Mouse (Mus musculus) CH12.LX (cell line): ENCODE measurements around the gene Cstb. TPM values are rescaled to one million over a fixed set of nuclear protein-coding genes. Genes with fewer than 3 reads are reported as not detected.
A peak's percentile ranks its signal among the peaks of the same experiment; 100 is the strongest.

Experiments used
- DNase-seq: peaks from one replicate; pipeline ENCODE4 v3.0.0-alpha.2; 2013; ENCODE audit errors: extremely low read depth
- H3K27ac ChIP-seq: 2 replicates; pipeline ENCODE4 v1.5.1; 2012; ENCODE audit warnings: low read depth, mild to moderate bottlenecking, control low read depth, moderate library complexity; ENCODE audit not compliant: insufficient read depth
- H3K27me3 ChIP-seq: replicated peaks from 2 replicates; pipeline ENCODE3; 2012; ENCODE audit warnings: inconsistent platforms
- H3K36me3 ChIP-seq, 2 experiments: replicated peaks in 1 of 2; 2 replicates each; pipeline versions ENCODE3 to v1.6.1; 2012; ENCODE audit warnings: inconsistent platforms in 1 of 2, low read length in 1 of 2, mild to moderate bottlenecking in 1 of 2, mixed read lengths in 1 of 2, moderate library complexity in 1 of 2; ENCODE audit not compliant: control insufficient read depth in 1 of 2, insufficient read depth in 1 of 2
- H3K4me1 ChIP-seq, 2 experiments: 2 replicates each; pipeline ENCODE4 v1.6.1; 2012; ENCODE audit warnings: inconsistent platforms in 1 of 2, moderate library complexity in 1 of 2; ENCODE audit not compliant: insufficient read depth in 2 of 2, control insufficient read depth in 1 of 2
- H3K4me2 ChIP-seq: 2 replicates; pipeline ENCODE4 v1.6.1; 2012; ENCODE audit warnings: low read depth, mild to moderate bottlenecking, control low read depth; ENCODE audit not compliant: poor library complexity, insufficient read depth, severe bottlenecking
- H3K4me3 ChIP-seq, 3 experiments: fragments of 150-350 bp in 1 of 3; sonication (generic) in 1 of 3; replicated peaks in 1 of 3; 2 replicates each; pipeline versions ENCODE3 to v1.5.1; 2011 to 2012; ENCODE audit warnings: low read depth in 2 of 3, low read length in 2 of 3, mild to moderate bottlenecking in 2 of 3, moderate library complexity in 2 of 3, control low read depth in 1 of 3, improper control_type of control experiment in 1 of 3, inconsistent platforms in 1 of 3, mixed read lengths in 1 of 3; ENCODE audit not compliant: poor library complexity in 1 of 3
- H3K79me2 ChIP-seq: replicated peaks from 2 replicates; pipeline ENCODE4 v1.6.1; 2012; ENCODE audit warnings: mild to moderate bottlenecking, moderate library complexity; ENCODE audit not compliant: control insufficient read depth, poor library complexity, insufficient read depth, severe bottlenecking; ENCODE audit errors: extremely low read depth
- H3K9ac ChIP-seq: 2 replicates; pipeline ENCODE4 v1.6.1; 2012; ENCODE audit warnings: low read depth, mild to moderate bottlenecking, control low read depth, moderate library complexity; ENCODE audit not compliant: insufficient read depth
- H3K9me3 ChIP-seq: replicated peaks from 2 replicates; pipeline ENCODE3; 2012; ENCODE audit warnings: low read length, inconsistent platforms, mixed read lengths
- BHLHE40 ChIP-seq: IDR thresholded peaks from 2 replicates; pipeline ENCODE4 v1.6.1; 2011; ENCODE audit warnings: mild to moderate bottlenecking, low read depth, low read length, improper control_type of control experiment
- ELF1 ChIP-seq: IDR thresholded peaks from 2 replicates; pipeline ENCODE4 v1.6.1; 2014; ENCODE audit warnings: low read depth, mild to moderate bottlenecking, inconsistent platforms, low read length, improper control_type of control experiment
- ETS1 ChIP-seq: conservative IDR thresholded peaks from 2 replicates; pipeline ENCODE4 v1.6.1; 2012; ENCODE audit warnings: low read depth, mild to moderate bottlenecking, inconsistent platforms, low read length, improper control_type of control experiment, moderate library complexity
- GABPA ChIP-seq: IDR thresholded peaks from 2 replicates; pipeline ENCODE4 v1.6.1; 2012; ENCODE audit warnings: low read depth, low read length, improper control_type of control experiment, inconsistent platforms; ENCODE audit not compliant: insufficient replicate concordance
- HCFC1 ChIP-seq: IDR thresholded peaks from 2 replicates; pipeline ENCODE4 v1.6.1; 2012; ENCODE audit warnings: low read depth, mild to moderate bottlenecking, inconsistent platforms, low read length, improper control_type of control experiment
- IRF4 ChIP-seq: IDR thresholded peaks from 2 replicates; pipeline ENCODE4 v1.6.1; 2014; ENCODE audit warnings: low read depth, mild to moderate bottlenecking, inconsistent platforms, low read length, improper control_type of control experiment
- JUND ChIP-seq: conservative IDR thresholded peaks from 2 replicates; pipeline ENCODE4 v1.6.1; 2011; ENCODE audit warnings: low read depth, low read length, improper control_type of control experiment
- KAT2A ChIP-seq: IDR thresholded peaks from 2 replicates; pipeline ENCODE4 v1.6.1; 2012; ENCODE audit warnings: low read length, improper control_type of control experiment, inconsistent platforms; ENCODE audit not compliant: insufficient replicate concordance
- MAX ChIP-seq: IDR thresholded peaks from 2 replicates; pipeline ENCODE4 v1.6.1; 2011; ENCODE audit warnings: low read length, improper control_type of control experiment
- MAZ ChIP-seq: IDR thresholded peaks from 2 replicates; pipeline ENCODE4 v1.6.1; 2012; ENCODE audit warnings: low read depth, mild to moderate bottlenecking, inconsistent platforms, low read length, improper control_type of control experiment, moderate library complexity
- MEF2A ChIP-seq: IDR thresholded peaks from 2 replicates; pipeline ENCODE4 v1.6.1; 2014; ENCODE audit warnings: low read depth, mild to moderate bottlenecking, inconsistent platforms, low read length, improper control_type of control experiment, borderline replicate concordance
- MXI1 ChIP-seq: IDR thresholded peaks from 2 replicates; pipeline ENCODE4 v1.6.1; 2011; ENCODE audit warnings: mild to moderate bottlenecking, low read depth, low read length, improper control_type of control experiment
- MYC ChIP-seq: IDR thresholded peaks from 2 replicates; pipeline ENCODE4 v1.6.1; 2011; ENCODE audit warnings: low read depth, mild to moderate bottlenecking, improper control_type of control experiment, low read length
- NELFE ChIP-seq: IDR thresholded peaks from 2 replicates; pipeline ENCODE4 v1.6.1; 2011; ENCODE audit warnings: low read depth, low read length, improper control_type of control experiment
- NRF1 ChIP-seq: IDR thresholded peaks from 2 replicates; pipeline ENCODE4 v1.6.1; 2014; ENCODE audit warnings: low read depth, mild to moderate bottlenecking, inconsistent platforms, low read length, improper control_type of control experiment, moderate library complexity
- PAX5 ChIP-seq: IDR thresholded peaks from 2 replicates; pipeline ENCODE4 v1.6.1; 2012; ENCODE audit warnings: low read length, inconsistent platforms, mixed read lengths
- POLR2A ChIP-seq: IDR thresholded peaks from 2 replicates; pipeline ENCODE4 v1.6.1; 2011; ENCODE audit warnings: low read depth, mild to moderate bottlenecking, improper control_type of control experiment, low read length
- RAD21 ChIP-seq: IDR thresholded peaks from 2 replicates; pipeline ENCODE4 v1.6.1; 2011; ENCODE audit warnings: low read depth, mild to moderate bottlenecking, low read length, improper control_type of control experiment, moderate library complexity
- RCOR1 ChIP-seq: conservative IDR thresholded peaks from 2 replicates; pipeline ENCODE4 v1.6.1; 2012; ENCODE audit warnings: low read depth, mild to moderate bottlenecking, inconsistent platforms, low read length, improper control_type of control experiment
- SMC3 ChIP-seq: IDR thresholded peaks from 2 replicates; pipeline ENCODE4 v1.6.1; 2011; ENCODE audit warnings: low read depth, low read length, improper control_type of control experiment
- TCF12 ChIP-seq: IDR thresholded peaks from 2 replicates; pipeline ENCODE4 v1.6.1; 2014; ENCODE audit warnings: low read depth, mild to moderate bottlenecking, inconsistent platforms, low read length, improper control_type of control experiment
- UBTF ChIP-seq: IDR thresholded peaks from 2 replicates; pipeline ENCODE4 v1.6.1; 2012; ENCODE audit warnings: low read depth, mild to moderate bottlenecking, inconsistent platforms, low read length, improper control_type of control experiment, moderate library complexity
- USF1 ChIP-seq: IDR thresholded peaks from 2 replicates; pipeline ENCODE4 v1.6.1; 2014; ENCODE audit warnings: low read depth, mild to moderate bottlenecking, inconsistent platforms, low read length, improper control_type of control experiment
- USF2 ChIP-seq: conservative IDR thresholded peaks from 2 replicates; pipeline ENCODE4 v1.6.1; 2011; ENCODE audit warnings: low read depth, low read length, improper control_type of control experiment
- ZKSCAN1 ChIP-seq: IDR thresholded peaks from 2 replicates; pipeline ENCODE4 v1.6.1; 2012; ENCODE audit warnings: low read depth, inconsistent platforms, low read length, improper control_type of control experiment, borderline replicate concordance
- ZMIZ1 ChIP-seq: IDR thresholded peaks from 2 replicates; pipeline ENCODE4 v1.6.1; 2012; ENCODE audit warnings: low read depth, mild to moderate bottlenecking, inconsistent platforms, low read length, improper control_type of control experiment
- ZNF384 ChIP-seq: IDR thresholded peaks from 2 replicates; pipeline ENCODE4 v1.6.1; 2012; ENCODE audit warnings: low read depth, low read length, improper control_type of control experiment, inconsistent platforms
- dilution Hi-C: fragments of 300-500 bp; cut with MboI; formaldehyde crosslinking; loops from 2 replicates; pipeline ENCODE4 v1.14.3; 2020; ENCODE audit warnings: low sequenced_read_pairs; ENCODE audit not compliant: extremely low pct_unique_long_range_greater_than_20kb, extremely low pct_ligation_motif_present
- in situ Hi-C: fragments of 300-500 bp; cut with MboI; formaldehyde crosslinking; loops from 3 replicates; pipeline ENCODE4 v1.14.3; 2019; ENCODE audit warnings: low sequenced_read_pairs, low pct_ligation_motif_present, low pct_unique_long_range_greater_than_20kb, mixed read lengths
- polyA plus RNA-seq: library from polyadenylated mRNA; unstranded; fragments of >175 nt; gene quantifications from 2 replicates; pipeline ENCODE4 v1.2.1, GENCODE M21; 2012; ENCODE audit warnings: low read depth; ENCODE audit not compliant: insufficient read length
- total RNA-seq, 2 experiments: library from RNA; depleted of rRNA; stranded (reverse); fragments of 300-350 nt in 1 of 2; fragments of >200 nt in 1 of 2; gene quantifications; 2 replicates each; pipeline ENCODE4 v1.2.3; 2012 to 2014

Gene Cstb
- total and polyA plus RNA-seq, 3 experiments: 139 to 226 (median 194) TPM

GRCm38 (mm10) chr10:78417888-78418287 lies 7.6 kb upstream of the Cstb start:
- in situ Hi-C loops (no loop called here), dilution Hi-C loops (no loop called here)
- TF ChIP-seq BHLHE40 (peak; percentile 65), RCOR1 (no peak)
- no peak for DNase-seq
- Histone ChIP-seq H3K4me2 (no peak overlapping the region), H3K27ac (no peak overlapping the region), H3K36me3 (no peaks in the 10 kb centered on the region), H3K27me3 (no peaks in the 10 kb centered on the region), H3K9ac (no peak overlapping the region), H3K79me2 (no peaks in the 10 kb centered on the region), H3K4me1 (peaks cover 9 to 59% of the 10 kb centered on the region in 2 experiments), H3K9me3 (no peaks in the 10 kb centered on the region), H3K4me3 (no peak overlapping the region)

GRCm38 (mm10) chr10:78418791-78419190 lies 6.7 kb upstream of the Cstb start:
- dilution Hi-C loops: no loop called here
- no peak for DNase-seq
- H3K27me3 ChIP-seq: no peaks in the 10 kb centered on the region
- no peak for TF ChIP-seq USF2
- TF ChIP-seq JUND: no peak
- no peak for TF ChIP-seq MEF2A
- no peak for TF ChIP-seq BHLHE40
- H3K27ac ChIP-seq: no peak overlapping the region
- H3K36me3 ChIP-seq: no peaks in the 10 kb centered on the region
- H3K4me3 ChIP-seq: no peak overlapping the region
- H3K4me2 ChIP-seq: no peak overlapping the region
- in situ Hi-C loops: no loop called here
- H3K79me2 ChIP-seq: no peaks in the 10 kb centered on the region
- H3K9ac ChIP-seq: no peak overlapping the region
- peaks cover 9 to 58% of the 10 kb centered on the region in 2 experiments for H3K4me1 ChIP-seq
- H3K9me3 ChIP-seq: no peaks in the 10 kb centered on the region

GRCm38 (mm10) chr10:78420929-78421328 lies 4.5 kb upstream of the Cstb start:
- DNase-seq: peak; percentile 94
- Histone ChIP-seq H3K27ac (no peak overlapping the region), H3K4me1 (peaks cover 9 to 69% of the 10 kb centered on the region in 2 experiments), H3K36me3 (no peaks in the 10 kb centered on the region), H3K79me2 (no peaks in the 10 kb centered on the region), H3K9me3 (no peaks in the 10 kb centered on the region), H3K4me3 (no peak overlapping the region), H3K27me3 (no peaks in the 10 kb centered on the region), H3K9ac (no peak overlapping the region), H3K4me2 (no peak overlapping the region)
- in situ Hi-C loops: no loop called here
- dilution Hi-C loops: no loop called here
- TF ChIP-seq MAZ (peak; percentile 71), MAX (no peak; the same call in 1 of the 2 replicates), ZMIZ1 (peak; percentile 82), SMC3 (no peak), KAT2A (no peak), IRF4 (peak; percentile 74; the same call in 1 of the 2 replicates), BHLHE40 (peak; percentile 76), TCF12 (peak; percentile 82), ZKSCAN1 (no peak), USF1 (no peak), MXI1 (0 out of 2 replicates have a peak, but pooled peaks have one; percentile 18), ZNF384 (no peak), JUND (no peak), HCFC1 (no peak), ETS1 (peak; percentile 78), ELF1 (peak; percentile 68), NRF1 (0 out of 2 replicates have a peak, but pooled peaks have one; percentile 19), UBTF (no peak), NELFE (peak; percentile 45; the same call in 1 of the 2 replicates), RAD21 (no peak), PAX5 (no peak), MYC (peak; percentile 37; the same call in 1 of the 2 replicates), GABPA (no peak), POLR2A (peak; percentile 67)
